Mouse (Mus musculus): Measurements from ENCODE around the gene Hcn2. TPM values are rescaled to one million over a fixed set of nuclear protein-coding genes. Genes with fewer than 3 reads are reported as not detected.

The Hcn2 gene
- polyA plus RNA-seq, 1 experiment = 4.0 TPM

DNA sequence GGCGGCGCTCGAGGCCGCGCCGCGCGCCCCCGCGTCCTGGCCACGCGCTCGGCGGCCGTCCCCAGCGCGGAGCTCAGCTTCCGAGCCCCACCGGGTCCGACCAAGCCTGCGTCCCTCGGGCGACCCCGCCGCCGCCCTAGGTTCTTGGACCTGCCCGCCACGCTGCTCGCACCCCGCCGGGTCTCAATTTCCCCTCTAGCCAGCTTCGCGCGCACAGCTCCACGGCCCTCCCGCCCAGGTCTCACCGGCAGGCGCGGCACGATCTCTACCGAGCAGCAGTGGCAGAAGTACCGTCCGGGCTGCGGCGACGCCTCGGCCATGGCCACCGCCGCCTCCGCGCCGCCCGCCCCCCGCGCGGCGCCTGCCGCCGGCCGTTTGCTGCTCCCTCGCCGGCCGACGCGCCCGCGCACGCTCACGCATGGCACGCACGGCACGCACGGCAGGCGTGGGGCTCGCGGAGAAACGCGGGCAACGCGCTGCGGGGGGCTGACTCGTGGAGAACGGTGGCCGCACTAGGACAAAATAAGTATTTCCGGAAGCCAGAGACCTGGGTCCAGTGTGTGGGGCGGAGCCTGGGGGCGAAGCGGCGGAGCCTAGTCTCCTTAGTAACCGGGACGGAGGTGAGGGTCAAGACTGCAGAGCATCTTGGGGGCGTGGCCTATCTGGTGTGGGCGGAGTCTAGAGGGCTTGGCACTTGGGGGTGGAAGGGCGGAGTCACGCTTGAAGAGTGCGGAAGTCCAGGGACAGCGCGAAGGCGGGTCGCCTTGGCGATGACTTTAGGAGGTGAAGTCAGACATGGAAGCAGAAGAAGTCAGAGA, 50.3 kb downstream of the Hcn2 start, which contains the start of gene Rnf126:
Gene Rnf126, minus strand, starts transcription at position 445 of the 818 bp plus-strand sequence.
- DNase-seq (ENCODE audit: low read depth, low spot score) = peak; percentile 99
- under 1% methylated on average over 100 of the region's 101 CpGs for WGBS

DNA sequence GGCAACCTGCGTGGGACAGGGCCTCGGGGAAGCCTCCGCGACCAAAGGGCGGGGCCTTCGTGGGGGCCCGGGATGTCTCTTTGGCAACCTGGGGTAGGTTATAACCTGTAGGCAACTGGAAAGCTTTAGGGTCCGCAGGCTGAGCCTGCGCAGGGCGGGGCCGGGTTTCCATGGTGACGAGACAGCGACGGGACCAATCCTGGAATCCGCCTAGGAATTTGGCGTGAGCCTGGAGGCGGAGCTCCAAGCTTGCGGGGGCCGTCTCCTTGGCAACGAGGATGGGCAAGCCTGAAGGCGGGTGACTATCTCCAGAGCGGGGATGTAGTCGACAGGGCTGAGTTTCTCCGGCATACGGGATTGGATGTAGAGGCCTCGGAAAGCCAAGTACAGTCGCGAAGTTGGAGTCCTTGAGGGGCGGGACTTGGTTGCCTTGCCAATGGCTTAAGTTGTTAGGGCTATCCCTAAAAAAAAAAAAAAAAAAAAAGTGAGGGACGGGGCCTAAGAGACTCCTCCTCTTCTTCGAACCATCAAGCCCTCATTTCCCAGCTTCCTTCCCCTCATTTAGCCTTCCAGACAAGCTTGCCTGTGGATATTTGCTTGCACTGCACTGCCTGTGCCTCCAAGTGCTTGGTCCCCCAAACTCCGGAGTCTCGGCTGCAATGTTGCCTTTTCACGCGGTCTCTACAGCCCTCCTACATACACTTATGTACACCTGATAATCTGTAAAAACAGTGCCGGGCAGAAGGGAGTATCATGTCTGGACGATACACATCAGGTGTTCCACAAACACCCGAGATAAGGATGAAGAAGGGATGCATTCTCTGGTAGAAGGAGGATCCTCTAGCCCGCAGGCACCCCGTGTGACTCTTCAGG, 51.2 kb downstream of the Hcn2 start:
- 8% methylated on average over 40 of the region's 40 CpGs for WGBS
- no peak for DNase-seq (ENCODE audit: low read depth, low spot score)

DNA sequence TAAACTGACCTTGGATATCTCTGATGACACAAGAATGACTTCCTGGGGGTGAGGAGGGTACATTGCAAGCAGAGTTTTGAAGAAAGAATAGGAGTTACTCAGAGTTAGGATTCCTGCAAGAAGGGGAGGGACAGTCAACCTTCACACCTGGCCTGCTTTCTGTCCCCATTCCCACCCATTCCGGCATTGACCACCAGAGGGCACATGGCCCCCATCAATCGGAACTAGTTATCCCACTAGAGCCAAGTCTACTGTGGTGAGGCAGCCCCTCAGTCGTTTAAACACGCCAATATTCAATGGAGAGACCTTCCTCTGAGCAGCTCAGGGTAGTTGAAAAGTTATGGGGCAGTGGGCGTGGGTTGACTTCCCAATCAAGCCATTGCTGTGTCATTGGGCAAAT, 52.0 kb downstream of the Hcn2 start:
- DNase-seq (ENCODE audit: low read depth, low spot score) = no peak
- WGBS = 5% methylated on average over 5 of the region's 5 CpGs

DNA sequence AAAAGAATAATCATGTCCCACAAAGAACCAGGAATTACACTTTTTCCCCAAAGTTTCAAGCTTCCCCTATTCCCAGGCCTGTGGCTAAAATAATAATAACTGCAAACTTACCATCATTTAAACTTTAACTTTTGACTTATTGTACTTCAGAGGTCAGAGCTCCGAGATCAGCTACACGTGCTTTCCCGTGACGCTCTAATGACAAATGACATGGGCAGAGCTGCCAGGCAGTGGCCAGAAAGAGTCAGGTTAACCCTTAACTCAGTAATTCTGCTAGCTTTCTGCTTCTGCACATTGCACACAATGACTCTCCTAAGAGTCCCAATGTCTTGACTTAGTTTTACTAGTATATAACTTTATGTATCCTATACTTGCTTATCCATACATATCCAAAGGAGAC, 52.9 kb downstream of the Hcn2 start:
- WGBS = 92% methylated on average over 4 of the region's 4 CpGs
- DNase-seq (ENCODE audit: low read depth, low spot score) = no peak

DNA sequence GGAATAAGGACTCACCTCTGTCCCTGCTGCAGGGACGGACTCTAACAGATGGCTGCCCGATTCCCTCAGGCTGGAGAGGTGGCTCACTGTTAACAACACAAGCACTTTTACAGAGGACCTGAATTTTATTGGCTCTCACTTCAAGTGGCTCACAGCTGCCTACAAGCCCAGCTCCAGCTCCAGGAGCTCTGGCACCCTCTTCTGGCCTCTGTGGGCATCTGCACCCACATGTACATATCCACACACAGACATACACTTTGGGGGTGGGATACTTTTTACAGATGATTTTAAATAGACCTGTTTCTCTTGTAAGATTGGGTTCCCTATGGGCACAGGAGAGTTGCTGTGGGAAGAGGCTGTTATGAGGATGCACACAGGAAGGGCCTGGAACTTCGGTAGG, 55.9 kb downstream of the Hcn2 start:
- WGBS = 92% methylated on average over 3 of the region's 3 CpGs
- DNase-seq (ENCODE audit: low read depth, low spot score) = no peak

DNA sequence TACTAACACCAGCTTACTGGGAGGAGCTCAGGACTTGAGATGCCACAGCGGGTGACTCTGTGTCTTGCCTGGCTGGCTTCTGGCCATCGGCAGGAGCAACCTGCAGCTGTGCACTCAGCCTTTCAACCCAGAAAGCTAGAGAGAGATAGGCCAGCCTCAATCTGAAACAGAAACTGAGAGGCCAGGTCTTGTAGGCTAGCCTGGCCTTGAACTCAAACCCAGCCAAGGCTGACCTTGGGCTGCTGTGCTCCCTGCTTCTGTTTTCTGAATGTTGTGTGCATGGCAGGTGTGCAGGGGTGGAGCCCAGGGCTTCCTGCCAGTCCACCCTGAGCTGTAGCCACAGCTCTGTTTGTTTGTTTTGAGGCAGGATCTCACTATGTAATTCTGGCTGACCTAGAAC, 56.8 kb downstream of the Hcn2 start:
- 57% methylated on average over 2 of the region's 2 CpGs for WGBS
- no peak for DNase-seq (ENCODE audit: low read depth, low spot score)

DNA sequence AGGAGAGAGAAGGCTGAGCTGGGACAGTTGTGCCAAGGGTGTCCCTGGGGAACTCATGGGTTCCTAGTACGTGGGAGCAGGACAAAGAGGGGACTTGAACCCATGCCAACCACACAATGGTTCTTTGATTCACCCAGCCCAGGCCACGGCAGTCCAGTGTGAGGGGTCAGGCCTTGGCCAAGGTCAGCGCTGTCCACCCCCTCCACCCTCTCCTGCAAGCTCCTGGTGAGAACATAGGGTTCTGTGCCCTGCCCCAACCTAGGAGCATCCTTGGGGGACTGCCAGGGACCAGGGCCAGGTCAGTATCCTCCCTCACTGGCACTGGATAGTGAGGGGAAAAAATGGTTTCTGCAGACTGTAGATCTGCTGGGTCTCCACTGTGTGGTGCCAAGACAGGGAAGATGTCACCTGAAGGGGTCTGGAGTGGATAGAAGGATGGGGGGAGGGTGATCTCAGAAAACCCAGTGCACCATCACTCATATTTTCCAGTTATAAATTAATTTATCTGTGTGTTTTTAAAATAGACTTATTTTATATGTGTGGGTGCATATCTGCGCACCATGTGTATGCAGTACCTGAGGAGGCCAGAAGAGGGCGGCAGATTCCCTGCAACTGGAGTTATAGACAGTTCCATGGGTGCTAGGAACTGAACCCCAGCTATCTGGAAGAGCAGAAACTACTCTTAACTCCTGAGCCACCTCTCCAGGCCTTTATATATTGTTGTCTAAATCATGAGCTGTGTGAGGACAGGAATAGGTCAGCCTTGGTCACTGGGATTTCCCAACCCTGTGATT, 58.2 kb downstream of the Hcn2 start:
- WGBS = 72% methylated on average over 5 of the region's 5 CpGs
- DNase-seq (ENCODE audit: low read depth, low spot score) = no peak

DNA sequence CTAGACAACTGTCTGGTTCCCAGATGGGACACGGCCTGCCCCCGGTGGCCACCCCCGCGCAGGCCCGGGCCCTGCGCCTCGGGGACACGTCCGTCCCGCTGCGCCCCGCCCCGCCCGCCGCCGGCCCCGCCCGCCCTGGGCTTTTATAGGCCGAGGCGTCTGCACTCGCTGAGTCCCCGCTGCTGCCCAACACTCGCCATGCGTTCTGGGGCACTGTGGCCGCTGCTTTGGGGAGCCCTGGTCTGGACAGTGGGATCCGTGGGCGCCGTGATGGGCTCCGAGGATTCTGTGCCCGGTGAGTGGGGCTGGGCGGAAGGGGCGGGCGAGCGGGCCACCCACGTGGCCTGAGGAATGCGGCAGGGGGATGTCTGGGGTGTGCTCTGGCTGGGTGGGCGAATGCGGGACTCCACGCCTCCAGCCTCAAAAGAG, 60.7 kb downstream of the Hcn2 start, which contains the start of gene Fstl3:
Gene Fstl3, plus strand, starts transcription at position 170 of the 429 bp plus-strand sequence.
- DNase-seq (ENCODE audit: low read depth, low spot score) = no peak
- WGBS = 3% methylated on average over 39 of the region's 39 CpGs

DNA sequence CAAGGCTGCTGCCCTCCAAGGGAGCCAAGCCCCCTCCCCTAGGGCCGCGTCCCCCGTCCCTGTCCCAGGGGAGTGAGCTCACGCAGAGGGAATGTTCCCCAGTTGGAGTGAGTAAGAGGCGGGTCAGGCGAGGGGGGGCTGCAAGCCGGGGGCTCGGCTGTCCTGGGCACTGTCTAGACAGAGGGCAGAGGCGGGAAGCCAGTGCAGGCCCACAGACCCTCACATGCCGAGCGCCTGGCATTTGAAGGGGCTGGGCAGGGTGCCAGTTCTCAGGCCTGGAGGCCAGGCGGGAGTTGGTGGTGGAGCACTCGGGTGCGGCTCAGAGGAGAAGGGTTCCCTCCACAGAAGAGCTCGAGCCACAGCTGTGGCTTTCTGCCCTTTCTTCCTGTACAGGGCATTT, 61.6 kb downstream of the Hcn2 start:
- no peak for DNase-seq (ENCODE audit: low read depth, low spot score)
- WGBS = 19% methylated on average over 15 of the region's 15 CpGs

DNA sequence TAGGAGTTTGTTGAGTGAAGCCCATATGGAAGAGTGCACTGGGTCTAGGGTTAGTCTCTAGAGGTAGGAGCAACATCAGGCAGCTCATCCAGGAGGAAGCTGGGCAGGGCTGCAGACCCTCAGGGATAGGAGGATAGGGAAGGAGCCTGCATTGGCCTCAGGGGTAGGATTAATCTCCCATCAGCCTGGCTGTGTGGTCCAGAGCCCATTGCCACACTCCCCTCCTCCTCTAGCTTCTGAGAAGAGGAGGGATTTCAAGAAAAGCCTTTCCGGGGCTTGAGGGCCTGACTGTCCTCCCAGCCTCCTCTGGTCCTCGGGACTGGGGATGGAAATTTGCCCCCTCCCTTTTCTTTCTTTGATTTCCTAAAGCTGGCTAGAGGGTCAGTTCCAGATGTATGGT, 62.8 kb downstream of the Hcn2 start:
- DNase-seq (ENCODE audit: low read depth, low spot score) = no peak
- WGBS = 47% methylated on average over 2 of the region's 2 CpGs

DNA sequence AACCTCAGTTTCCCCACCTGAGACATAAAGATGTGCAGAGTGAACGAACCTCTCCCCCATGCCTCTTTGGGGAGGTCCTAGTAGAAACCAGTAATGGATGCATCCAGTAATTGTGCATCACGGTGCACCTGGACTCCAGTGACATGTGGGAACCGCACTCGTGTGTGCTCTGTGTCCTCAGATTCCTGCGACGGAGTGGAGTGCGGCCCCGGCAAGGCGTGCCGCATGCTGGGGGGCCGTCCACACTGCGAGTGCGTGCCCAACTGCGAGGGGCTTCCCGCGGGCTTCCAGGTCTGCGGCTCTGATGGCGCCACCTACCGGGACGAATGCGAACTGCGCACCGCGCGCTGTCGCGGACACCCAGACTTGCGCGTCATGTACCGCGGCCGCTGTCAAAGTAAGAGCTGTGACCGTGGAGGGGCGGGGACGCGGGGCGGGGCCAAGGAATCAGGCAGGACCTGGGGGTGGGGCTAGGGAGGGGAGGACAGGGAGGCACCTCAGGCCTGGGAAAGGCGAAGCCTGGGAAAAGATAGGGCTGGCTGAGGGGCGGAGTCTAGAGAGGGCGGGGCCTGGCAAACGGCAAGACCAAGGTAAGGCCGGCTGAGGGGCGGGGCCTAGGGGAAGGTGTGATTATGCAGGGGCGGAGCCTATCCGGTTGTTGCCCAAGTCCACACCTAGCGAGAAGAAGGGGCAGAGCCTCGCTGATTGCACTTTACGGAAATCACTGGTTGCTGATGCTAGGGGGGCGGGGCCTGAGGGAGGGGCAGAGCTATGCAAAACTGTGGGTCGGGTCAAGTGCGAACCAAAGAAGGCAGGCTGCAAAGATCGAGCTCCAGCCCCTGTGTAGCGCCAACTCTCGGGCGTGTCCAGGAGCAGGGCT, 63.6 kb downstream of the Hcn2 start:
- DNase-seq (ENCODE audit: low read depth, low spot score) = peak; percentile 98
- WGBS = 1% methylated on average over 55 of the region's 55 CpGs

DNA sequence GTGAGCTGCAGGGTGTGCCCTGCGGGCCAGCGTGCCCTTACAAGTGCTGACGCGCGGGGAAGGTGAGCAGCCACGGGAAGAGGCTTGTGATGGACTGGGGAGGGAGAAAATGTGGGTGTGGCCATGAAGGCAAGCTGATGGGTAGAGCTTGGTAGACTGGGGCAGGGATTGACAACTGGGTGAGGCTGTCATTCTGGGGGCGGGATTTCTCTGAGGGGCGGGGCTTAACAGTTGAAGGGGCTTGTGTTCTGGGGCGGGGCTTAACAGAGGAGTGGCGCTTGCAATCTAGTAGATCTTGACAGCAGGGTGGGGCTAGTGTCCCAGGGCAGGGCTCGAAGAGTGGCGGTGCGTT, 64.2 kb downstream of the Hcn2 start:
- under 1% methylated on average over 13 of the region's 13 CpGs for whole genome bisulfite sequencing

DNA sequence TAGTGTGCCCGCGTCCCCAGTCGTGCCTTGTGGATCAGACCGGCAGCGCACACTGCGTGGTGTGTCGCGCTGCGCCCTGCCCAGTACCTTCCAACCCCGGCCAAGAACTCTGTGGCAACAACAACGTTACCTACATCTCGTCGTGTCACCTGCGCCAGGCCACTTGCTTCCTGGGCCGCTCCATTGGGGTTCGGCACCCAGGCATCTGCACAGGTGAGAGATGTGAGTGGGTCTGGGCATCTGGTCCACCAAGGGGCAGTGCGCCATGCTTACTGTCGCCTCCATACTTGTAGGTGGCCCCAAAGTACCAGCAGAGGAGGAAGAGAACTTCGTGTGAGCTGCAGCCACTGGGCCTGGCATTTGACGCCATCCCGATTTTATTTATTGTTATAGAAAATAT, 64.7 kb downstream of the Hcn2 start:
- 28% methylated on average over 21 of the region's 21 CpGs for WGBS
- DNase-seq (ENCODE audit: low read depth, low spot score) = no peak

More for the DNA sequence above, 64.2 kb downstream of the Hcn2 start:
- no peak for DNase-seq (ENCODE audit: low read depth, low spot score)

DNA sequence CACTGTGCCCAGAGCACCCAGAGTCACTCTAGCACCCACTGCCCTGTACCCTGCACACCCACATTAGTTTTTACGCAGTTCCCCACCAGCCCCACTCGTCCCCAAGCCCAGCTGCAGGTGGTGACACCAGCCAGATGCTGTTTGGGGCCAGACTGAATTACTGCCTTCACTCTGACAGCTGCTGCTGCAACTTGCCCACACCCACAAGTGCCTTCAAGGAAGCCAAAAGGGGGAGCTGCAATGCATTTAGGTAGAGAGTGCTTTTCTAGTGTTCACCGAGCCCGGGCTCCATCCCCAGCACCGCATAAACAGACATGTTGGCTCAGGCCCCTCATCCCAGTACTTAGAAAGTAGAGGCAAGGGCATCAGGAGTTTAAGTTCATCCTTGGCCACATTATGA, 65.5 kb downstream of the Hcn2 start:
- DNase-seq (ENCODE audit: low read depth, low spot score) = no peak
- WGBS = 71% methylated on average over 5 of the region's 5 CpGs

DNA sequence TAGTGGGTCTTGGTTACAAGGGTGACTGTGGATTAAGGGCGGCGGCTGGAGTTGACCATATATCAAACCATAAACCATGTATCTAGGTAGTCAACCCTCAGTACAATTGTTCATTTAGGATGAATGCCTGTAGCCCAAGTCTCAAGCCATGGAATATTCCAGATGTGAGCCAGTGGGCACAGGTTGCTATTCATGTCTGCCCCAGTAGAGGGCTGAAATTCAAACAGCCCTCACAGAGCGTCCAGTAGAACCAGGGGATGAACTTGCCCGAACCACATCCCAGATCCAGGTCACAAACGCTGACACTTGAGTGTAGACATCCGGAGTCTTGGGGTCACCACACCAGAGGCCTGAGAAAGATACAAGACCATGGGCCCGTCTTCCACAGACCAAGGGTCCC, 66.6 kb downstream of the Hcn2 start:
- DNase-seq (ENCODE audit: low read depth, low spot score) = no peak
- WGBS = 60% methylated on average over 7 of the region's 7 CpGs

DNA sequence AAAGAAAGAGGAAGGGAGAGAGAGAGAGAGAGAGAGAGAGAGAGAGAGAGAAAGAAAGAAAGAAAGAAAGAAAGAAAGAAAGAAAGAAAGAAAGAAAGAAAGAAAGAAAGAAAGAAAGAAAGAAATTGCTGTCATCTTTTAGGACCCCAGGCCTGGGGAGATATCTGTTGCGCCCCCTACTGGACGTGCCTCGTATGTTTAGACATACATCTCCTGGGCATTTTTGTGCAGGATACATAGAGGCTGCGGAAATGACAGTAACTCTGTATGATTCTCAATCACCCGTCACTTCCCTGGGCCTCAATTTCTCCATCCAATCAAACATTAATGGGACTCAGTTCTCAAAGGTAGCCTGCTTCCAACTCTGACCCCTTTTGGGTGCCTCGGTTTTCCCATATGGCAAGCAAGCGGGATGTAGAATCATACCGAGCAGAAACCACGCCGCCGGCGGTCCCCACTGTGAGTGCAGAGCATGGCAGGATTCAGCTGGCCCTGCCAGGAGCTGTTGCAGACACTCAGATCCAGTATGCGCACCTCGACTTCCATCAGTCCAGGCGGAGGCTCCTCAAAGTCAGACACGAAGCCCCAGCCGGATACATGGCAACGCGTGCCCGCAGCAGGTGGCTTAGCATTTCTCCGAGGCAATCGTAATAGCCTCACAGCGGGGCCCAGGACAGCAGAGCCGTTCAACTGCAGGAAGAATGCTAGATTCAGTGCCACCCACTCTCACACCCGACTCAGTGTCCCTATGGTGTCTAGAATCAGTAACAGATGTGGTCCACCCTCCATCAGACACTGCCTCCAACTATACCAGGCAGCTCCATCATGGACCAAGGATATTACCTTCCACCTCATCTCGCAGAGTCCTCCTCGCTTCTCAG, 67.7 kb downstream of the Hcn2 start:
- no peak for DNase-seq (ENCODE audit: low read depth, low spot score)
- 63% methylated on average over 27 of the region's 27 CpGs for WGBS

All from large intestine, adult 2 months (tissue).